ENCODE assay signal across 9 mouse cellular contexts in the genomic region with DNA sequence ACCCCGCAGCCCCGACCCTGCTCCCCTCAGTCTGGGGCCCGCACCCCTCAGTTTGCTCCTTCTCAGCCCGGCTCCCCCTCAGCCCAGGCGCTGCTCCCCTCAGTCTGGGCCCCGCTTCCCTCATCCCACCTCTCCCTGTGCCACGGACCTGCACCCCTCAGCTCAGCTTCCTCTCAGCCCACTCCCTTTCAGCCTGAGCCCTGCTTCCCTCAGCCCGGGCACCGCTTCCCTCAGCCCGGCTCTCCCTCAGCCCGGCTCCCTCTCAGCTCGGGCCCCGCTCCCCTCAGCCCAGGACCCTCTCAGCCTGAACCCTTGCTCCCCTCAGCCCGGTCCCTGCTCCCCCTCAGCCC. TPM values are rescaled to one million over a fixed set of nuclear protein-coding genes. Genes with fewer than 3 reads are reported as not detected.
DNase-seq lines count a peak whose midpoint lies in the region; ATAC-seq and TF ChIP-seq lines count a peak whose summit lies in the region.
"Had no signal": no experiment of that assay in that cellular context is flagged by ENCODE, and none has a peak within 500 bp of the region (broad histone marks: within the 10 kb centered on the region; RNA-seq: fewer than 3 reads in every experiment).

No protein-coding gene starts in this region.

- H3K4me2 ChIP-seq in embryonic facial prominence, embryonic 11.5 days (ENCODE audit: low read depth, low read length), result peak overlapping the region; percentile 93
- H3K4me2 ChIP-seq in lung, embryonic 14.5 days, result peak overlapping the region; percentile 89

- peak overlapping the region; percentile 86 for H3K4me3 ChIP-seq in C2C12 (ENCODE audit: insufficient read depth, poor library complexity, severe bottlenecking)
- H3K4me3 ChIP-seq in embryonic facial prominence, embryonic 11.5 days (ENCODE audit: low read depth, low read length), result peak overlapping the region; percentile 90
- H3K4me3 ChIP-seq in lung, embryonic 14.5 days (ENCODE audit: low read depth, low read length), result peak overlapping the region; percentile 75
- peak overlapping the region; percentile 77 for H3K4me3 ChIP-seq in olfactory bulb, adult 2 months (ENCODE audit: insufficient read depth, low read depth, low read length)

- intact Hi-C loops in heart, postnatal 14 days (cut with DNase I), result no loop called here

- peak overlapping the region; percentile 97 for H3ac ChIP-seq in C2C12 (ENCODE audit: control insufficient read depth, insufficient read length, low read depth)

- ATAC-seq in embryonic facial prominence, embryonic 11.5 days (replicated peaks; ENCODE audit: insufficient number of reproducible peaks, low FRiP score, low TSS enrichment, low read depth), result no peak; the same call in 1 of the 2 replicates
- ATAC-seq in lung, embryonic 14.5 days (ENCODE audit: insufficient read depth), result no peak; the same call in 1 of the 2 replicates

- no peak for TF ChIP-seq CTCF in C2C12 (IDR thresholded peaks at IDR 0.05; ENCODE audit: control insufficient read depth, insufficient read depth, insufficient read length)
- TF ChIP-seq CTCF in lung, embryonic 14.5 days (IDR thresholded peaks at IDR 0.05; ENCODE audit: low read depth), result no peak
- TF ChIP-seq CTCF in olfactory bulb, adult 2 months (IDR thresholded peaks at IDR 0.05; ENCODE audit: insufficient read depth, low read depth, low read length), result no peak

- H3K9ac ChIP-seq in embryonic facial prominence, embryonic 11.5 days (replicated peaks; ENCODE audit: low read length), result peak overlapping the region; percentile 89
- H3K9ac ChIP-seq in lung, embryonic 14.5 days, result peak overlapping the region; percentile 82

- H3K79me2 ChIP-seq in C2C12 (ENCODE audit: control insufficient read depth, insufficient read depth), result peaks cover 55% of the 10 kb centered on the region

- peaks cover 19% of the 10 kb centered on the region for H3K79me3 ChIP-seq in C2C12 (ENCODE audit: low read depth)

- WGBS in embryonic facial prominence, embryonic 11.5 days, result 0% methylated on average over 11 of the region's 14 CpGs
- WGBS in lung, embryonic 14.5 days, result 2% methylated on average over 14 of the region's 14 CpGs
- WGBS in olfactory bulb, adult 2 months, result 1% methylated on average over 14 of the region's 14 CpGs

- H3K36me3 ChIP-seq in C2C12 (ENCODE audit: control insufficient read depth, insufficient read depth), result no peaks in the 10 kb centered on the region
- H3K36me3 ChIP-seq in embryonic facial prominence, embryonic 11.5 days (replicated peaks; ENCODE audit: control insufficient read depth, insufficient read depth, low read depth, low read length), result no peaks in the 10 kb centered on the region
- H3K36me3 ChIP-seq in lung, embryonic 14.5 days (ENCODE audit: insufficient read depth), result peaks cover 3% of the 10 kb centered on the region; the same call in 1 of the 2 replicates

- peak; percentile 45 for DNase-seq in gastrocnemius, postnatal 10 days
- DNase-seq in gastrocnemius, adult 8-10 months (ENCODE audit: low spot score in 2 of 2), result no peak
- no peak for DNase-seq in embryonic facial prominence, embryonic 11.5 days (ENCODE audit: low spot score)
- DNase-seq in heart, postnatal 14 days, result peak; percentile 25 to 30
- DNase-seq in lung, embryonic 14.5 days, result peak; percentile 40
- no peak for DNase-seq in c-Kit-positive CD71-positive TER-119-positive erythroid progenitor cells, embryonic 14.5 days (ENCODE audit: low spot score)

- H3K9me3 ChIP-seq in embryonic facial prominence, embryonic 11.5 days (replicated peaks; ENCODE audit: control insufficient read depth, low read length), result no peaks in the 10 kb centered on the region
- no peaks in the 10 kb centered on the region for H3K9me3 ChIP-seq in lung, embryonic 14.5 days (ENCODE audit: low read depth, low read length)

- no peaks in the 10 kb centered on the region for H3K27me3 ChIP-seq in C2C12 (ENCODE audit: control insufficient read depth, insufficient read depth, insufficient read length)
- no peaks in the 10 kb centered on the region for H3K27me3 ChIP-seq in embryonic facial prominence, embryonic 11.5 days (ENCODE audit: control insufficient read depth, insufficient read depth, low read length)
- no peaks in the 10 kb centered on the region for H3K27me3 ChIP-seq in lung, embryonic 14.5 days (ENCODE audit: insufficient read depth, low read length)

- no peak for TF ChIP-seq POLR2A in olfactory bulb, adult 2 months (IDR thresholded peaks at IDR 0.05; ENCODE audit: insufficient read depth, low read depth, low read length)

- H3K27ac ChIP-seq in embryonic facial prominence, embryonic 11.5 days (replicated peaks; ENCODE audit: low read depth, low read length), result peak overlapping the region; percentile 89
- H3K27ac ChIP-seq in lung, embryonic 14.5 days (ENCODE audit: low read depth), result peak overlapping the region; percentile 94
- H3K27ac ChIP-seq in olfactory bulb, adult 2 months (ENCODE audit: insufficient read depth, low read depth, low read length), result peak overlapping the region; percentile 74

- no peaks in the 10 kb centered on the region for H3K4me1 ChIP-seq in embryonic facial prominence, embryonic 11.5 days (ENCODE audit: control insufficient read depth, insufficient read depth, low read length)
- 0 out of 2 replicates have a peak, but pooled peaks cover 3% of the 10 kb centered on the region for H3K4me1 ChIP-seq in lung, embryonic 14.5 days (ENCODE audit: insufficient read depth)
- no peaks in the 10 kb centered on the region for H3K4me1 ChIP-seq in olfactory bulb, adult 2 months (ENCODE audit: control insufficient read depth, insufficient read depth, low read length)

TF ChIP-seq in C2C12, 6 proteins besides CTCF, POLR2A, EP300 and RAD21:
- TF ChIP-seq CEBPB (IDR thresholded peaks at IDR 0.05; ENCODE audit: low read depth) (no peak), MYOD1 (IDR thresholded peaks at IDR 0.05; ENCODE audit: control insufficient read depth, insufficient read length, low read depth) (no peak), FOSL1 (IDR thresholded peaks at IDR 0.05; ENCODE audit: insufficient read depth, low read length, poor library complexity, severe bottlenecking) (no peak), USF1 (IDR thresholded peaks at IDR 0.05; ENCODE audit: low read depth) (no peak), MYOG (IDR thresholded peaks at IDR 0.05; ENCODE audit: control insufficient read depth, extremely low read depth, insufficient read length) (no peak), MAX (IDR thresholded peaks at IDR 0.05) (no peak)

RNA-seq across cellular contexts. Expression of a gene that starts 0.7 kb away (rescaled TPM):
- 10 to 100 TPM; 16.6 to 19.5 TPM for total RNA-seq in gastrocnemius, postnatal 10 days (2021)
- total RNA-seq in gastrocnemius, adult 8-10 months (2022), result 1 to 10 TPM; 3.5 to 6.4 (median 5.5) TPM
- 43.9 TPM for polyA plus RNA-seq in C2C12 (2012; fragmentation: generic; extraction: Trizol)
- polyA plus RNA-seq in embryonic facial prominence, embryonic 11.5 days (2014; fragmentation: Nextera tagmentation; extraction: Ambion mirVana), result 88.5 and 92.4 TPM in 2 replicates
- 10 to 100 TPM; 19.1 to 19.9 TPM for total RNA-seq in heart, postnatal 14 days (2021)
- polyA plus RNA-seq in lung, embryonic 14.5 days (2014; fragmentation: Nextera tagmentation; extraction: Ambion mirVana), result 74.3 and 77.6 TPM in 2 replicates
- not detected in 2 replicates for polyA plus RNA-seq in olfactory bulb, adult 2 months (2012; ENCODE audit: insufficient read depth, insufficient read length, low replicate concordance, missing spikeins)

RNA-seq across cellular contexts. Expression of a gene that starts 25.0 kb away (rescaled TPM):
- total RNA-seq in gastrocnemius, postnatal 10 days (2021), result not detected
- not detected for total RNA-seq in gastrocnemius, adult 8-10 months (2022)
- not detected for polyA plus RNA-seq in C2C12 (2012; fragmentation: generic; extraction: Trizol)
- not detected in 2 replicates for polyA plus RNA-seq in embryonic facial prominence, embryonic 11.5 days (2014; fragmentation: Nextera tagmentation; extraction: Ambion mirVana)
- 1 to 10 TPM in 1 of 2 experiments, under 1 TPM in 1; 0.31 to 6.1 TPM for total RNA-seq in heart, postnatal 14 days (2021)
- 1.4 and 1.6 TPM in 2 replicates for polyA plus RNA-seq in lung, embryonic 14.5 days (2014; fragmentation: Nextera tagmentation; extraction: Ambion mirVana)
- not detected in 2 replicates for polyA plus RNA-seq in olfactory bulb, adult 2 months (2012; ENCODE audit: insufficient read depth, insufficient read length, low replicate concordance, missing spikeins)
- total RNA-seq: hematopoietic stem cell, adult 5-6 weeks had no signal

RNA-seq across cellular contexts. Expression of a gene that starts 57.7 kb away (rescaled TPM):
- total RNA-seq in gastrocnemius, postnatal 10 days (2021), result 1 to 10 TPM; 3.6 to 4.9 TPM
- under 1 TPM in 2 of 4 experiments, not detected in 2; 0.34 to 0.70 TPM for total RNA-seq in gastrocnemius, adult 8-10 months (2022)
- 0.28 TPM for polyA plus RNA-seq in C2C12 (2012; fragmentation: generic; extraction: Trizol)
- 16.4 and 19.1 TPM in 2 replicates for polyA plus RNA-seq in embryonic facial prominence, embryonic 11.5 days (2014; fragmentation: Nextera tagmentation; extraction: Ambion mirVana)
- 1 to 10 TPM; 1.4 to 2.7 TPM for total RNA-seq in heart, postnatal 14 days (2021)
- polyA plus RNA-seq in lung, embryonic 14.5 days (2014; fragmentation: Nextera tagmentation; extraction: Ambion mirVana), result 67.5 and 71.2 TPM in 2 replicates
- polyA plus RNA-seq in olfactory bulb, adult 2 months (2012; ENCODE audit: insufficient read depth, insufficient read length, low replicate concordance, missing spikeins), result not detected in 2 replicates

Comparison
In these comparisons a context has a peak if more than half of its experiments do, and no peak if none do; other contexts are left out.
1. DNase-seq: peak in gastrocnemius, postnatal 10 days (single experiment), heart, postnatal 14 days (2 of 2) and lung, embryonic 14.5 days (single experiment); none in gastrocnemius, adult 8-10 months (0 of 2), embryonic facial prominence, embryonic 11.5 days (single experiment) and c-Kit-positive CD71-positive TER-119-positive erythroid progenitor cells, embryonic 14.5 days (single experiment).
2. RNA of a gene that starts 57.7 kb away (polyA plus RNA-seq): 67.5 to 71.2 TPM in lung, embryonic 14.5 days and 16.4 to 19.1 TPM in embryonic facial prominence, embryonic 11.5 days; 0.28 TPM in C2C12 (single experiment) and not detected in olfactory bulb, adult 2 months; every median in the first group is over 10 times any median in the second.
3. Peak in every context shown above with its lines, with median percentiles within 50 percentile points of each other: H3K4me3 ChIP-seq and H3K27ac ChIP-seq.